Mouse (Mus musculus) hematopoietic multipotent progenitor cell, adult 10-12 weeks (in vitro differentiated cells): ENCODE measurements around the gene Lipt2. TPM values are rescaled to one million over a fixed set of nuclear protein-coding genes. Genes with fewer than 3 reads are reported as not detected.

Source experiments
- polyA plus RNA-seq: library from polyadenylated mRNA; stranded (reverse); fragments of >175 nt; gene quantifications from 2 replicates; pipeline ENCODE4 v1.2.3, GENCODE M21; 2012; ENCODE audit warnings: low replicate concordance

The Lipt2 gene
- polyA plus RNA-seq: 1.9 and 4.6 TPM in 2 replicates

GRCm38 (mm10) chr7:100159105-100159841 lies at the start of gene Lipt2:
TSS of gene Lipt2 (plus strand) at chr7:100159277.

GRCm38 (mm10) chr7:100121376-100121789 lies 37.7 kb upstream of the Lipt2 start, which contains the start of gene Pold3:
TSS of gene Pold3 (minus strand) at chr7:100121565.

GRCm38 (mm10) chr7:100176269-100176668 lies 17.2 kb downstream of the Lipt2 start, which contains the start of gene Kcne3:
TSS of gene Kcne3 (plus strand) at chr7:100176502.

Other genes starting within 250 kb of the Lipt2 start
- 4.6 and 5.7 TPM in 2 replicates for gene Rnf169, start 178.8 kb upstream of the Lipt2 start, polyA plus RNA-seq
- gene Chrdl2, start 153.1 kb upstream of the Lipt2 start, polyA plus RNA-seq: not detected in 2 replicates
- 6.0 and 10.6 TPM in 2 replicates for gene Pold3, start 37.7 kb upstream of the Lipt2 start, polyA plus RNA-seq
- gene Kcne3, start 17.2 kb downstream of the Lipt2 start, polyA plus RNA-seq: not detected in 2 replicates
- gene Pgm2l1, start 68.1 kb downstream of the Lipt2 start, polyA plus RNA-seq: 8.5 and 14.8 TPM in 2 replicates
- gene P4ha3, start 126.2 kb downstream of the Lipt2 start, polyA plus RNA-seq: 0.16 TPM in 1 of 2 replicates, not detected in the other
- 27.5 and 47.7 TPM in 2 replicates for gene C2cd3, start 213.0 kb downstream of the Lipt2 start, polyA plus RNA-seq
- 27.9 and 30.1 TPM in 2 replicates for gene Ppme1, start 213.0 kb downstream of the Lipt2 start, polyA plus RNA-seq